Mouse (Mus musculus) midbrain, embryonic 14.5 days (tissue): Measurements from ENCODE around the gene Gpx8. TPM values are rescaled to one million over a fixed set of nuclear protein-coding genes. Genes with fewer than 3 reads are reported as not detected.

ENCODE experiments used
- ATAC-seq: fragments of 200-750 bp; cut with Nextera tagmentation; 2 replicates; pipeline ENCODE4 v1.8.0; 2017; ENCODE audit warnings: moderate number of reproducible peaks, moderate library complexity; ENCODE audit not compliant: low FRiP score, low TSS enrichment
- DNase-seq: peaks from one replicate; pipeline ENCODE4 v3.0.0-alpha.2; 2015
- H3K27ac ChIP-seq: fragments of 300-500 bp; sonication (generic); replicated peaks from 2 replicates; pipeline ENCODE4 v1.5.1; 2014; ENCODE audit warnings: mild to moderate bottlenecking, low read depth, low read length, moderate library complexity
- H3K27me3 ChIP-seq: fragments of 300-500 bp; sonication (generic); 2 replicates; pipeline ENCODE4 v1.6.1; 2014; ENCODE audit warnings: low read length, control low read depth, mixed read lengths; ENCODE audit not compliant: control insufficient read depth, insufficient read depth
- H3K36me3 ChIP-seq: fragments of 300-500 bp; sonication (generic); 2 replicates; pipeline ENCODE4 v1.6.1; 2014; ENCODE audit warnings: low read length, control low read depth; ENCODE audit not compliant: control insufficient read depth, insufficient read depth
- H3K4me1 ChIP-seq: fragments of 300-500 bp; sonication (generic); 2 replicates; pipeline ENCODE4 v1.6.1; 2014; ENCODE audit warnings: mild to moderate bottlenecking, antibody characterized with exemption, low read length, control low read depth; ENCODE audit not compliant: control insufficient read depth, insufficient read depth
- H3K4me2 ChIP-seq: fragments of 300-500 bp; sonication (generic); 2 replicates; pipeline ENCODE4 v1.6.1; 2014; ENCODE audit warnings: mild to moderate bottlenecking, low read length, moderate library complexity
- H3K4me3 ChIP-seq: fragments of 300-500 bp; sonication (generic); replicated peaks from 2 replicates; pipeline ENCODE4 v1.5.1; 2014; ENCODE audit warnings: low read depth, low read length
- H3K9ac ChIP-seq: fragments of 300-500 bp; sonication (generic); replicated peaks from 2 replicates; pipeline ENCODE4 v1.6.1; 2014; ENCODE audit warnings: mild to moderate bottlenecking, low read length, moderate library complexity
- H3K9me3 ChIP-seq: fragments of 300-500 bp; sonication (generic); 2 replicates; pipeline ENCODE4 v1.6.1; 2016; ENCODE audit warnings: low read length, control low read depth, mixed read lengths; ENCODE audit not compliant: control insufficient read depth
- WGBS: fragments of 180-500 bp; shearing (Covaris S2); extraction: QIAGEN DNeasy Blood & Tissue Kit; methylation state at CpG from one replicate; pipeline ENCODE4 v1.1.7; 2014; 5-methylcytosine and 5-hydroxymethylcytosine counted together
- polyA plus RNA-seq: library from polyadenylated mRNA; unstranded; fragments of >200 nt; fragmentation: Nextera tagmentation; extraction: Ambion mirVana; gene quantifications from 2 replicates; pipeline ENCODE4 v1.2.1, GENCODE M21; 2014

Gpx8 gene
- polyA plus RNA-seq, 1 experiment from 2014 or later, result 53.0 TPM

DNA sequence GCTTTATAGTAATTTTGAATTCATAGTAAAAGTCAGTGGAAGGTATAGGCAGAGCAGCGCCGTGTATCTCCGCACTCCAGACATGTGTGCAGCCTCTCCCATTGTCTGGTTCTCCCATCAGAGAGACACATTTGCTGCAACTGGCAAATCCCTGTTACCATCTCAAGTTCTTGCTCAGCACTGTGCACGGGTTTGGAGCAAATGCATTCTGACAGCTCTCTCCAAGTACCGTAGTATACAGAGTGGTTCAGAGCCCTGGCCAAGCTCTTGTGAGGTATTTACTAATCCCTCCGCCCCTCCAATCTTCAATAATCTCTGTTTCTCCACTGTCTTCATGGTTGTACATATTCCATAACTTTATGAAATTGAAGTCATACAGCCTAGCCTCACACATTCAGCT, 33.5 kb downstream of the Gpx8 start:
- Histone ChIP-seq H3K4me3 (no peak overlapping the region), H3K36me3 (no peaks in the 10 kb centered on the region), H3K9ac (no peak overlapping the region), H3K27me3 (no peaks in the 10 kb centered on the region), H3K9me3 (no peaks in the 10 kb centered on the region), H3K27ac (no peak overlapping the region), H3K4me1 (no peaks in the 10 kb centered on the region), H3K4me2 (no peak overlapping the region)
- WGBS, result 81% methylated on average over 6 of the region's 6 CpGs
- ATAC-seq (no peak), DNase-seq (no peak)

DNA sequence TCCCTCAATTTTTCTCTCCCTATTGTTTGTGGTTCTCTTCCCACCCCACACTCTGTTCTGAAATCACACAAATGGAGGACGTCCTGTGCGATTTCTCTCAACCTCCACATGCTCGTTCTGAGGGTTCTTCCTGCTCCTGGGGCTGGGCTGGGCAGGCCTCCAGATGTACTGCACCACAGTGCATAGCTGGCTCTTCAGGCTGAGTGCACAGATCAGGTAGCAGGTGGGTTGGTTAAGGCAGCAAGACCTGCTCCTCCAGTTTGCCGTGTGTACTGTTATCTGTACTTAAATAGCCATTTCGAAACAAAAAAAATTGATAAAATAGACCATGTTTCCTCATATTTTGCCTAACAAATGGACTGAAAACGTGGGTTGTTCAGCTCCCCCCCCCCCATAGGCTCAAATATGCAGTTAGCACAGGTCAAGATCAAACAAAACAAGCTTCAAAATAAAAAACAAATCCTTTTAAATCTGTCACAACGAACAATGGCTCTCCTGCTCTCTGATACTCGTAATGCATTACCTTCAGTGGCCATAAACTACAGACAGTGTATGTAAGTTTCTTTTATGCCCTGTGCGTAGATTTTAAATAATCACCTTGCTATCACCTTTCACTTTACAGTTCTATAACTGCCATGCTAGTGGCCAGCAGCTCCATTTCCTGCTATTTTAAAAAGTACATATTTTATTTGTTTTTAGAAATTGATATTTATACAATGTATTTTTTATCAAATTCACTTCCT, 45.5 kb downstream of the Gpx8 start:
- Histone ChIP-seq H3K36me3 (no peaks in the 10 kb centered on the region), H3K4me2 (no peak overlapping the region), H3K4me3 (no peak overlapping the region), H3K4me1 (0 out of 2 replicates have a peak, but pooled peaks cover 4% of the 10 kb centered on the region), H3K9me3 (no peaks in the 10 kb centered on the region), H3K27ac (no peak overlapping the region), H3K9ac (no peak overlapping the region), H3K27me3 (peaks cover 49% of the 10 kb centered on the region)
- DNase-seq (no peak), ATAC-seq (no peak)
- 73% methylated on average over 9 of the region's 9 CpGs for WGBS

DNA sequence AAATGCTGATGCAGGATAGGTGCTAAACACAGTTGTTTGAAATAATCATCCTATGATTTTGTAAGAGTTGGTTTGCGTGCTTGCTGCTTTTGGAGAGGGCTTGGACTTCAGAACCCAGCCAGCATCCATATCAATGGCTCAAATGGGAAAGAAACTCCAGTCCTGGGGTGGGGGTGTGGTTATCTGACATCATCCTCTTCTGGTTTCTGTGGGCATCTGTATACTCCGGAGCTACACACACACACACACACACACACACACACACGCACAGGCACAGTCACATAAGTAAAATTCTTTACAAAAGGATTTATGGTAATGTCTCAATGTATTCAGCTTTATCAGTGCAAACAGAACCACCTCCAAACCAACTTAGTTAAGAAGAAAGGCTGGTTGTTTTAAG, 46.1 kb downstream of the Gpx8 start:
- H3K36me3 ChIP-seq, result no peaks in the 10 kb centered on the region

DNA sequence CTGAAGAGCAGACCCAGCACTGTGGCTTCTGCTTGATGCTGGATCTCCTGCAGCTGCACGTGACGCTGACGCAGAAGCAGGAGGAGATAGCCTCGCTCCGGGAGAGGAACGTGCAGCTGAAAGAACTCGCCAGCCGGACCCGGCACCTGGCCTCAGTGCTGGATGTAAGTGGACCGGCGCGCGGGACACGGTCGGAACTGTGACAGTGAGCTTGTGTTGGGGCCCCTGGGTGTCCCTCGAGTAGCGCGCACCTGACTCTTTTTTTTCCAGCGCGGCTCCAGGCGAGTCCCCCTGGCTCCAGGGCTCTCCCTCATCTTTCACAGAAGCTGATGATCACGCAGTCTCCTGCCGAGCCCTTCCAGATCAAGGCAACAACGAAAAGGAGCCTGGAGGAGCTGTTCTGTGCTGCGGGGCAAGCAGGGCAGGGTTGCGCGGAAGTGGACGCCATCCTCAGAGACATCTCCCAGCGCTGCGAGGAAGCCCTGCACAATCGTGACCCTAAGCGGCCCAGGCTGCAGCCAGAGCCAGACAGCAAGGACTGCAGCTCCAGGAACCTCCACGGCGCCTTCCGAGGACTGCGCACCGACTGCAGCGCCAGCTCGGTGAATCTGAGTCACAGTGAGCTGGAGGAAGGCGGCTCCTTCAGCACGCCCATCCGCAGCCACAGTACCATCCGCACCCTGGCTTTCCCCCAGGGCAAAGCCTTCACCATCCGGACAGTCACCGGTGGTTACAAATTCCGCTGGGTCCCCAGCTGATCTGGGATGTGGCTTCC, 47.6 kb downstream of the Gpx8 start:
- Histone ChIP-seq H3K4me1 (peaks cover 9% of the 10 kb centered on the region; the same call in 1 of the 2 replicates), H3K27me3 (peaks cover 70% of the 10 kb centered on the region), H3K36me3 (no peaks in the 10 kb centered on the region), H3K27ac (no peak overlapping the region), H3K9me3 (no peaks in the 10 kb centered on the region), H3K4me2 (peak overlapping the region; percentile 94), H3K9ac (peak overlapping the region; percentile 43), H3K4me3 (peak overlapping the region; percentile 37)
- peak; percentile 32; the same call in 1 of the 2 replicates for ATAC-seq
- DNase-seq, result peak; percentile 68
- under 1% methylated on average over 46 of the region's 46 CpGs for WGBS

More for the DNA sequence above, 46.1 kb downstream of the Gpx8 start:
- ATAC-seq (no peak), DNase-seq (no peak)
- peaks cover 56% of the 10 kb centered on the region for H3K27me3 ChIP-seq
- no peaks in the 10 kb centered on the region for H3K9me3 ChIP-seq
- H3K9ac ChIP-seq, result no peak overlapping the region
- H3K4me2 ChIP-seq, result no peak overlapping the region
- 77% methylated on average over 3 of the region's 3 CpGs for WGBS
- 0 out of 2 replicates have a peak, but pooled peaks cover 4% of the 10 kb centered on the region for H3K4me1 ChIP-seq
- H3K27ac ChIP-seq, result no peak overlapping the region
- H3K4me3 ChIP-seq, result no peak overlapping the region

DNA sequence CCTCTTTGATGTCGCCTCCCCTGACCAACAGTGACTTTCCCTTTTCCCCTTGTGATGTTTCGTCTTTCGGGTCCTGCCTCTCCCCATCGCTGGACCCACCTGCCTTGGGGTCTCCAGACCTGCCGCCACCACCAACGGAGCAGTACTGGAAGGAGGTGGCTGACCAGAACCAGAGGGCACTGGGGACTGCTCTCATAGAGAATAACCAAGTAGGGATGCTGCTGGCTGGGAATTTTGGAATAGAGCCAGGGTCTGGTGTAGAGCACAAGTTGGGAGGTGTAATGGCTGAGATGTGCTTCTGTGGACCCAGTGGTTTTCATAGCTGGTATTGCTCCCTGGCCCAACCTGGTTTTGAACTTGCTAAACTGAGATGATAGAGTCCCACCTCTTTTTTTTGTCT, 48.8 kb downstream of the Gpx8 start:
- Histone ChIP-seq H3K27ac (no peak overlapping the region), H3K4me1 (peaks cover 13% of the 10 kb centered on the region), H3K4me3 (no peak overlapping the region), H3K36me3 (no peaks in the 10 kb centered on the region), H3K9ac (no peak overlapping the region), H3K4me2 (no peak overlapping the region), H3K27me3 (peaks cover 82% of the 10 kb centered on the region), H3K9me3 (no peaks in the 10 kb centered on the region)
- DNase-seq (no peak), ATAC-seq (no peak)
- WGBS, result 69% methylated on average over 6 of the region's 6 CpGs

DNA sequence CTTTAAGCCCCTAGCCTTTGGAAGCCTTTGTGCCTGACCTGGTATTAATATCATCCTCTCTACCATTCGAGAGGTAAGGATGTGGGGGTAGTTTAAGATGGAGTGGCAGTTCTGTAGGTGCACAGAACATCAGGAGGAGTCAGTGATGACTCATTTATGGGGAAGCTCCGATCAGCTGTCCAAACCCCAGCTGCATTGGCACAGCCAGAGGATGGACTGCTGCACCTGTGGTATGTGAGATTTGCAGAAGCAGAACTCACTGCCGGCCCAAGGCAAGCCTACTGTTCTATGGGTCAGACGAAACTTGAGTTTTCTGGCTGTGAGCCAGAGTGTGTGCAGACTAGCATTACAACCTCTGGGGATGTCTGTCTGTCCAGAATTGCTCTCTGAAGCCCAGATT, 49.8 kb downstream of the Gpx8 start:
- H3K9ac ChIP-seq, result no peak overlapping the region
- H3K4me3 ChIP-seq, result no peak overlapping the region
- H3K27ac ChIP-seq, result no peak overlapping the region
- DNase-seq, result peak; percentile 9
- WGBS, result 58% methylated on average over 4 of the region's 4 CpGs
- ATAC-seq, result no peak
- no peaks in the 10 kb centered on the region for H3K9me3 ChIP-seq
- H3K36me3 ChIP-seq, result no peaks in the 10 kb centered on the region
- H3K4me1 ChIP-seq, result peaks cover 13% of the 10 kb centered on the region
- H3K27me3 ChIP-seq, result peaks cover 87% of the 10 kb centered on the region
- no peak overlapping the region for H3K4me2 ChIP-seq

DNA sequence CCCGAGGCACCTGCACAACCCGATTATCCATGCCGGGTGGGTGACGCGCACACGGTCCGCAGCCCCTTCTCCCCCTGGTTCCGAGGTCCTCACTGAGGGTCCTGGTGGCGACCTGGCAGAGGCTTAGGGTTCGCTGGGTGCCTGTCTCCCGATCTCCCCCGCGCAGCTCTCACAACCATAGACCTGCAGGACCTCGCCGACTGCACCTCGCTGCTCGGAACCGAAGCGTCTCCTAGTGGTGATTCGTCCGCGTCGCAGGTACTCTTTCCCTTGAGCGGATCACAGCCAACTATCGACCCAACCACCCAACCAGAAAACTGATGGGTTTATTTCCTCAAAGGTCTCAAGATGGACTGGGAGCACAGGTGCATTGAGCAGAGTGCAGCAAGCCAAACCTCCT, 52.0 kb downstream of the Gpx8 start:
- no peak overlapping the region for H3K27ac ChIP-seq
- peaks cover 13% of the 10 kb centered on the region for H3K4me1 ChIP-seq
- no peaks in the 10 kb centered on the region for H3K9me3 ChIP-seq
- peak overlapping the region; percentile 44; the same call in 1 of the 2 replicates for H3K9ac ChIP-seq
- peak; percentile 52 for ATAC-seq
- under 1% methylated on average over 25 of the region's 25 CpGs for WGBS
- H3K4me2 ChIP-seq, result peak overlapping the region; percentile 87
- no peaks in the 10 kb centered on the region for H3K36me3 ChIP-seq
- DNase-seq, result peak; percentile 85
- peaks cover 93% of the 10 kb centered on the region for H3K27me3 ChIP-seq
- H3K4me3 ChIP-seq, result peak overlapping the region; percentile 45

DNA sequence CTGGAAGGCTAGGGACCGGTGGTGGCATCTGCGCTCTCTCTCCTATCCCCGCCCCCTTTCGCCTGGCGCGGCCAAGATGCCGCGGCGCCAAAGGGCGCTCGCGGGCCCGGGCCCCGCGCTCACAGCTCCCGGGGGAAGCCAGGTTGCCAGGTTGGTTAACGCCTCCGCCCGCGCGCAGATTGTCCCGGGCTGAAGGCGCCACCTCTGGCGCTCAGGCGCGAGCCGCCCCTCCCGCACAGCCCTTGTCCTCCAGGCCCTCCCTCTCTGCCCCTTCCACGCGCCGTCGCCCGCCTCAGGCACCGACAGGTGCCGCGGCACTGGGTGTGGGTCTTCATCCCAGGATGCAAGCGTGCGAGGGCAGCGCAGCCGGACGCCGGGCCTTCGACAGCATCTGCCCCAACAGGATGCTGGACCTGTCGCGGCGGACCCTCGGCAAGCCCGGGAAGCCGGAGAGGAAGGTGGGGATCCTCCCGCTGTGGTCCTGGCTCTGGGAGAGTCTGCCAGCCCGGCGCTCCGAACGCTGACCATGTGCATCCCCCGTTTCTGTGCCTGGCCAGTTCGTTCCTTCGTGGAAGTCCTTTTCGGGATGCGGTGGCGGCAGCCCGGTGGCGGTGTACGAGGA, 52.6 kb downstream of the Gpx8 start, which contains the start of gene Mcidas:
TSS of gene Mcidas (plus strand) at position 315 of the 622 bp plus-strand sequence.
- Histone ChIP-seq H3K4me3 (peak within 1 kb of the TSS; percentile 45), H3K9me3 (no peaks in the 10 kb centered on the region), H3K4me1 (peaks cover 16% of the 10 kb centered on the region), H3K36me3 (no peaks in the 10 kb centered on the region), H3K9ac (peak within 1 kb of the TSS; percentile 44; the same call in 1 of the 2 replicates), H3K4me2 (peak within 1 kb of the TSS; percentile 87), H3K27ac (no peak within 1 kb of the TSS), H3K27me3 (peaks cover 94% of the 10 kb centered on the region)
- DNase-seq (peak; percentile 59), ATAC-seq (peak; percentile 22; the same call in 1 of the 2 replicates)
- WGBS, result under 1% methylated on average over 63 of the region's 63 CpGs
